8 mouse cellular contexts compared by ENCODE assay signal in the genomic region with DNA sequence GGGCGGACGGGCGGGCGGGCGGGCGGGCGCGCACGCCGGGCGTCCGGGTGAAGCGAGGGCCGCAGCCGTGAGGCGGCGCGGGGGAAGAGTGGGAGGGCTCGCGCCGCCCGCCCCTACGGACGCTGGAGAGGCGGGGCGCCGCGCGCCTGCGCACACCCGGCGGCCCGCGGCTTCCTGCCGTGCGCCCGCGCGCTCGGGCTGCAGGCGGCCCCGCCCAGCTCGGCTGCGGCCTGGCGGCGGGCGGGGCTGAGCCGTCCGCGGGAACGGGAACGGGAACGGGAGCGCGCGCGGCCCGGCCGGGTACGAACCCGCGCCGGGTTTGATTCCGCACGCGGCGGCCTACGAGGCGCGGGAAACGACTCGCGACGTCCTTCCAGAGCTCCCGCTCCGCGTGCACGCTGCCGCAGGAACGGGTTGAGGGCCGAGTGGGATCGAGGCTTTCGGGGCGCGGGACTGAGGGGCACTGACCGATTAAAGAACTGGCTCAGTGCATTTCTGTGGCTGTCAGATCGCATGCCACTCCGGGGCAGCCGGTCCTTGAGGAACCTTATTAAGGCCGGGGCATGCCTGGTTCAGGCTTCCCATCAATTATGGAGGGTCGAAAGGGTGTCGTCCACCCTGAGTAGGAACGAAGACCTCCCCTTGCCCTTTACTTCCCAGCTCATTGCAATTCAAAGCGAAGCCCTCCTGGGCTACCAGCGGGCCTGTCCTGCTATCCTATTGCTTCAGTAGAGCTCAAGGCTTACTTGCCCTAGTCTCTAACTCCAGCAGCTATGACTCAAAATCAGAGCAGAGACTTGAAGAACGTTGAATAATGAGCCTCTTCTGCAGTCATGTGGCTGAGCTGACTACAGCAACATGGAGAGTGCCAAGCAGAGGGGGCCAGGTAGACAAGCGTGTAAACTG. TPM values are rescaled to one million over a fixed set of nuclear protein-coding genes. Genes with fewer than 3 reads are reported as not detected.
DNase-seq lines count a peak whose midpoint lies in the region; ATAC-seq lines count a peak whose summit lies in the region.

No protein-coding gene starts in this region.

- DNase-seq in A20 (ENCODE audit: low read depth, low spot score) (peak; percentile 87), liver (peak; percentile 91)
- peak; percentile 39 to 42 for DNase-seq in adrenal gland, postnatal 4 days (ENCODE audit: low spot score in 2 of 2)
- peak; percentile 94 for DNase-seq in embryonic facial prominence, embryonic 14.5 days (ENCODE audit: low spot score)
- DNase-seq in heart, adult 9 months (ENCODE audit: low spot score in 2 of 2), result peak; percentile 75 to 80
- peak; percentile 72 for DNase-seq in kidney, adult 9 months
- DNase-seq in spleen, postnatal 36 days (ENCODE audit: low spot score in 2 of 2), result peak; percentile 83 to 84

- H3K36me3 ChIP-seq in embryonic facial prominence, embryonic 14.5 days (ENCODE audit: control insufficient read depth, insufficient read depth, low read length), result no peaks in the 10 kb centered on the region

- WGBS in embryonic facial prominence, embryonic 14.5 days, result 6% methylated on average over 13 of the region's 97 CpGs

- peak overlapping the region; percentile 80 for H3K4me3 ChIP-seq in embryonic facial prominence, embryonic 14.5 days (ENCODE audit: low read depth, low read length)

- peak overlapping the region; percentile 88 for H3K9ac ChIP-seq in embryonic facial prominence, embryonic 14.5 days (ENCODE audit: low read depth, low read length)

- peak; percentile 96 for ATAC-seq in embryonic facial prominence, embryonic 14.5 days (ENCODE audit: low read depth)
- ATAC-seq in monocyte, adult 5-6 weeks (replicated peaks; ENCODE audit: insufficient number of reproducible peaks, low FRiP score, low TSS enrichment, poor library complexity, severe bottlenecking), result peak; percentile 67

- H3K4me1 ChIP-seq in embryonic facial prominence, embryonic 14.5 days (ENCODE audit: control insufficient read depth, insufficient read depth, low read length), result peaks cover 2% of the 10 kb centered on the region; the same call in 1 of the 2 replicates

- H3K4me2 ChIP-seq in embryonic facial prominence, embryonic 14.5 days (ENCODE audit: low read depth, low read length), result peak overlapping the region; percentile 83

- H3K9me3 ChIP-seq in embryonic facial prominence, embryonic 14.5 days (ENCODE audit: control insufficient read depth, low read length), result no peaks in the 10 kb centered on the region

- H3K27ac ChIP-seq in embryonic facial prominence, embryonic 14.5 days (replicated peaks; ENCODE audit: low read depth, low read length), result peak overlapping the region; percentile 94

- H3K27me3 ChIP-seq in embryonic facial prominence, embryonic 14.5 days (replicated peaks; ENCODE audit: control insufficient read depth, insufficient read depth, low read length), result no peaks in the 10 kb centered on the region

RNA-seq across cellular contexts. Expression of a gene that starts 0.6 kb away (rescaled TPM):
- total RNA-seq in adrenal gland, postnatal 4 days (2021), result 10 to 100 TPM; 49.3 to 64.2 TPM
- polyA plus RNA-seq in embryonic facial prominence, embryonic 14.5 days (2014; fragmentation: Nextera tagmentation; extraction: Ambion mirVana), result 24.3 and 25.6 TPM in 2 replicates
- 10.7 to 49.6 TPM (median 27.6 TPM) in 3 replicates for total RNA-seq in monocyte, adult 5-6 weeks (2017)

Comparison
In these comparisons a context has a peak if more than half of its experiments do, and no peak if none do; other contexts are left out.
1. Peak in every context shown above with its lines: DNase-seq, ATAC-seq, H3K4me3 ChIP-seq and H3K27ac ChIP-seq.
2. DNase-seq: peak in every context shown above with its lines; median percentile 94 in embryonic facial prominence, embryonic 14.5 days; 91 in liver; 87 in A20; 84 in spleen, postnatal 36 days; 78 in heart, adult 9 months; 72 in kidney, adult 9 months; 40 in adrenal gland, postnatal 4 days.